Mouse (Mus musculus) testis, adult 2 months (tissue): ENCODE measurements around the gene Spast.

Experiments used
- CTCF ChIP-seq: fragments of 200-500 bp; IDR thresholded peaks from 2 replicates; pipeline ENCODE4 v1.5.1; 2012; ENCODE audit warnings: low read depth, mild to moderate bottlenecking, inconsistent platforms, low read length, moderate library complexity; ENCODE audit not compliant: control insufficient read depth, insufficient read depth, insufficient replicate concordance
- POLR2A ChIP-seq: fragments of 200-500 bp; IDR thresholded peaks from 2 replicates; pipeline ENCODE4 v1.6.1; 2012; ENCODE audit warnings: low read depth, mild to moderate bottlenecking, inconsistent platforms, low read length, moderate library complexity; ENCODE audit not compliant: control insufficient read depth

DNA sequence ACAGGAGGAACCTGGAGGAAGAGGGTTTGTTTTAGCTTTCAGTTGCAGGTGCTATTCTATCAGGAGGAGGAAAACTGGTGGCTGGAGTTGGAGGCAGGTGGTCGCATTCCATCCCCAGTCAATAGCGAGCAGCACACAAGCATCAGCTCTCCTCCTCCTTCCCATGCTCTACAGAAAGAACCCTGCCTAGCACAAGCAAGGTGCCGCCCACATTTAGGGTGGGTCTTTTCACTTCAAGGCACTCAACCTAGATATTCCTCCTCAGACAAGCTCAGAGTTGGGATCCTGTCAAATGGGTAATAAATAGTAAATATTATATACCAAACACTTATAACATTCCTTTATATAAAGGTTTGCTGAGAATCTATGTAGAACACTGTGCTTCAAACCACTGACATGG, 48.6 kb upstream of the Spast start:
- TF ChIP-seq POLR2A, result no peak
- TF ChIP-seq CTCF, result no peak
